Mouse (Mus musculus) myocyte (in vitro differentiated cells): ENCODE data around the gene Cwh43.

Experiments used
- CEBPB ChIP-seq: IDR thresholded peaks from 2 replicates; pipeline ENCODE4 v1.6.1; 2011; ENCODE audit warnings: mild to moderate bottlenecking, moderate library complexity; ENCODE audit not compliant: poor library complexity, insufficient read depth, severe bottlenecking
- E2F4 ChIP-seq: IDR thresholded peaks from one replicate; pipeline ENCODE4 v1.6.1; 2011; ENCODE audit warnings: mild to moderate bottlenecking, control low read depth, moderate library complexity; ENCODE audit not compliant: insufficient read depth
- MAX ChIP-seq: IDR thresholded peaks from one replicate; pipeline ENCODE4 v1.6.1; 2011; ENCODE audit warnings: low read depth, mild to moderate bottlenecking, control low read depth
- MYOD1 ChIP-seq, 3 experiments: IDR thresholded peaks; one replicate each; pipeline ENCODE4 v1.6.1; 2011; ENCODE audit warnings: control low read depth in 2 of 3, low read depth in 2 of 3, mild to moderate bottlenecking in 2 of 3, moderate library complexity in 1 of 3; ENCODE audit not compliant: insufficient read length in 2 of 3, control insufficient read depth in 1 of 3
- MYOG ChIP-seq, 3 experiments: IDR thresholded peaks; one replicate each; pipeline ENCODE4 v1.6.1; 2011; ENCODE audit warnings: control low read depth in 2 of 3, low read depth in 2 of 3, mild to moderate bottlenecking in 2 of 3; ENCODE audit not compliant: insufficient read length in 2 of 3, control insufficient read depth in 1 of 3, insufficient read depth in 1 of 3
- POLR2A ChIP-seq: IDR thresholded peaks from one replicate; pipeline ENCODE4 v1.6.1; 2011; ENCODE audit warnings: low read depth, mild to moderate bottlenecking, control low read depth, moderate library complexity; ENCODE audit not compliant: insufficient read length
- POLR2AphosphoS2 ChIP-seq: IDR thresholded peaks from one replicate; pipeline ENCODE4 v1.6.1; 2011; ENCODE audit warnings: low read depth, control low read depth; ENCODE audit not compliant: insufficient read length
- SRF ChIP-seq: IDR thresholded peaks from one replicate; pipeline ENCODE4 v1.6.1; 2011; ENCODE audit warnings: low read depth; ENCODE audit not compliant: control insufficient read depth, insufficient read length
- TCF12 ChIP-seq: IDR thresholded peaks from one replicate; pipeline ENCODE4 v1.6.1; 2011; ENCODE audit warnings: mild to moderate bottlenecking, control low read depth; ENCODE audit not compliant: poor library complexity, insufficient read depth, severe bottlenecking
- USF1 ChIP-seq: IDR thresholded peaks from one replicate; pipeline ENCODE4 v1.6.1; 2011; ENCODE audit warnings: low read depth, mild to moderate bottlenecking, control low read depth, moderate library complexity

GRCm38 (mm10) chr5:73454502-73455306 lies 48.8 kb downstream of the Cwh43 start:
- TF ChIP-seq POLR2A (no peak), CEBPB (no peak), MYOD1 (IDR thresholded peaks at IDR 0.05; ENCODE audit: control insufficient read depth in 1 of 3, insufficient read length in 2 of 3, low read depth in 2 of 3) (no peak), POLR2AphosphoS2 (no peak), SRF (no peak), USF1 (no peak), E2F4 (no peak), TCF12 (no peak), MAX (no peak), MYOG (IDR thresholded peaks at IDR 0.05; ENCODE audit: control insufficient read depth in 1 of 3, insufficient read depth in 1 of 3, insufficient read length in 2 of 3, low read depth in 2 of 3) (no peak)
